ENCODE assay signal across 28 mouse cellular contexts in the genomic region with DNA sequence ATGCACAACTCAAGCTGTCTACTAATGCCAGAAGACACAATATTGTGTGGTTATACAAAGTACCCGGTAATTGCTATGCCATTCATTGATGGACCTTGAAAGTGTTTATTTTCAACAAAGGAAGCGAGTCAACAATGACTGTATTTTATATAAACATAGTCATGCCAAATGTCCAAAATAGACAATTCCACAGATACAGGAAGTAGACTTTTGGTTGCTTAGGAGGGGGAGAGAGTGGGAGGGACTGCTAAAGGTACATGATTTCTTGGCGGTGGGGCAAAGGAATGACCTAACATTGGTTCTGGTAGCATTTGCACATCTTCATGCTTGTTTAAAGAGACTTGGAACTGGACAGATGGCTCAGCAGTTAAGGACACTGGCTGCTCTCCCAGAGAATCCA.
"Had no signal": no experiment of that assay in that cellular context is flagged by ENCODE, and none has a peak within 500 bp of the region (broad histone marks: within the 10 kb centered on the region; RNA-seq: fewer than 3 reads in every experiment).

No protein-coding gene starts in this region.

- DNase-seq: layer of hippocampus, postnatal 36 days; left cerebral cortex, postnatal 4 days; liver; liver, embryonic 13.5 days; liver, postnatal 0 days; lung, postnatal 14 days; midbrain, embryonic 14.5 days had no signal

- H3K27me3 ChIP-seq: limb, embryonic 13.5 days; limb, embryonic 15.5 days; lung, embryonic 15.5 days; midbrain, embryonic 13.5 days; midbrain, embryonic 15.5 days; neural tube, embryonic 13.5 days had no signal

- H3K27ac ChIP-seq: left cerebral cortex, adult 2 months; limb, embryonic 10.5 days; limb, embryonic 12.5 days; limb, embryonic 13.5 days; limb, embryonic 15.5 days; liver, embryonic 12.5 days; liver, embryonic 13.5 days; liver, embryonic 14.5 days; liver, embryonic 15.5 days; lung, embryonic 15.5 days; macrophage; midbrain, embryonic 10.5 days; midbrain, embryonic 12.5 days; midbrain, embryonic 13.5 days; midbrain, embryonic 15.5 days; neural tube, embryonic 12.5 days; neural tube, embryonic 13.5 days had no signal

- H3K9ac ChIP-seq: limb, embryonic 12.5 days; limb, embryonic 13.5 days; limb, embryonic 15.5 days; liver, embryonic 12.5 days; liver, embryonic 13.5 days; liver, embryonic 14.5 days; liver, embryonic 15.5 days; liver, postnatal 0 days; lung, embryonic 15.5 days; midbrain, embryonic 12.5 days; midbrain, embryonic 13.5 days; midbrain, embryonic 15.5 days; neural tube, embryonic 12.5 days; neural tube, embryonic 13.5 days had no signal

- ATAC-seq: liver, embryonic 12.5 days; liver, postnatal 0 days; midbrain, embryonic 13.5 days; midbrain, embryonic 15.5 days; midbrain, embryonic 16.5 days had no signal

- H3K9me3 ChIP-seq: limb, embryonic 10.5 days; limb, embryonic 13.5 days; limb, embryonic 15.5 days; liver, embryonic 12.5 days; liver, embryonic 13.5 days; liver, embryonic 15.5 days; lung, embryonic 15.5 days; megakaryocyte, embryonic 14.5 days; midbrain, embryonic 10.5 days; midbrain, embryonic 12.5 days; midbrain, embryonic 13.5 days; midbrain, embryonic 15.5 days; neural tube, embryonic 12.5 days; neural tube, embryonic 13.5 days had no signal

- H3K36me3 ChIP-seq: limb, embryonic 10.5 days; limb, embryonic 12.5 days; limb, embryonic 13.5 days; limb, embryonic 15.5 days; liver, embryonic 12.5 days; liver, embryonic 13.5 days; liver, embryonic 15.5 days; lung, embryonic 15.5 days; midbrain, embryonic 10.5 days; midbrain, embryonic 12.5 days; midbrain, embryonic 13.5 days; midbrain, embryonic 15.5 days; neural tube, embryonic 12.5 days; neural tube, embryonic 13.5 days had no signal

- H3K4me2 ChIP-seq: limb, embryonic 12.5 days; limb, embryonic 13.5 days; limb, embryonic 15.5 days; liver, embryonic 11.5 days; liver, embryonic 12.5 days; liver, embryonic 13.5 days; liver, embryonic 15.5 days; lung, embryonic 15.5 days; midbrain, embryonic 11.5 days; midbrain, embryonic 12.5 days; midbrain, embryonic 13.5 days; midbrain, embryonic 15.5 days; neural tube, embryonic 12.5 days; neural tube, embryonic 13.5 days had no signal

- H3K4me3 ChIP-seq: left cerebral cortex, adult 2 months; limb, embryonic 10.5 days; limb, embryonic 12.5 days; limb, embryonic 13.5 days; limb, embryonic 15.5 days; liver, embryonic 12.5 days; liver, embryonic 13.5 days; liver, embryonic 15.5 days; lung, embryonic 15.5 days; megakaryocyte, embryonic 14.5 days; midbrain, embryonic 10.5 days; midbrain, embryonic 12.5 days; midbrain, embryonic 13.5 days; midbrain, embryonic 15.5 days; myocyte; neural tube, embryonic 12.5 days; neural tube, embryonic 13.5 days had no signal
